Mouse (Mus musculus) intestine, embryonic 16.5 days (tissue): ENCODE measurements around the gene Vamp5. TPM values are rescaled to one million over a fixed set of nuclear protein-coding genes. Genes with fewer than 3 reads are reported as not detected.
A peak's percentile ranks its signal among the peaks of the same experiment; 100 is the strongest.

Experiments used
- ATAC-seq: fragments of 200-750 bp; cut with Nextera tagmentation; 2 replicates; pipeline ENCODE4 v1.8.0; 2017; ENCODE audit warnings: moderate TSS enrichment, moderate library complexity
- H3K27ac ChIP-seq: fragments of 300-500 bp; sonication (generic); 2 replicates; pipeline ENCODE4 v1.5.1; 2014; ENCODE audit warnings: mild to moderate bottlenecking, low read length
- H3K27me3 ChIP-seq: fragments of 300-500 bp; sonication (generic); replicated peaks from 2 replicates; pipeline ENCODE4 v1.6.1; 2014; ENCODE audit warnings: low read length, control low read depth, mixed read lengths; ENCODE audit not compliant: control insufficient read depth, insufficient read depth
- H3K36me3 ChIP-seq: fragments of 300-500 bp; sonication (generic); 2 replicates; pipeline ENCODE4 v1.6.1; 2014; ENCODE audit warnings: low read length, control low read depth; ENCODE audit not compliant: control insufficient read depth, insufficient read depth
- H3K4me1 ChIP-seq: fragments of 300-500 bp; sonication (generic); 2 replicates; pipeline ENCODE4 v1.6.1; 2014; ENCODE audit warnings: low read length, control low read depth, mixed read lengths; ENCODE audit not compliant: control insufficient read depth, insufficient read depth
- H3K4me2 ChIP-seq: fragments of 300-500 bp; sonication (generic); 2 replicates; pipeline ENCODE4 v1.6.1; 2014; ENCODE audit warnings: low read depth, low read length, control low read depth
- H3K4me3 ChIP-seq: fragments of 300-500 bp; sonication (generic); 2 replicates; pipeline ENCODE4 v1.5.1; 2014; ENCODE audit warnings: mild to moderate bottlenecking, low read length
- H3K9ac ChIP-seq: fragments of 300-500 bp; sonication (generic); 2 replicates; pipeline ENCODE4 v1.6.1; 2014; ENCODE audit warnings: low read depth, low read length
- H3K9me3 ChIP-seq: fragments of 300-500 bp; sonication (generic); 2 replicates; pipeline ENCODE4 v1.6.1; 2016; ENCODE audit warnings: low read length, control low read depth; ENCODE audit not compliant: control insufficient read depth
- WGBS: fragments of 180-500 bp; shearing (Covaris S2); extraction: QIAGEN DNeasy Blood & Tissue Kit; methylation state at CpG from one replicate; pipeline ENCODE4 v1.1.7; 2014; 5-methylcytosine and 5-hydroxymethylcytosine counted together
- polyA plus RNA-seq: library from polyadenylated mRNA; unstranded; fragments of >200 nt; fragmentation: Nextera tagmentation; extraction: Ambion mirVana; gene quantifications from 2 replicates; pipeline ENCODE4 v1.2.1, GENCODE M21; 2015

The Vamp5 gene
- polyA plus RNA-seq, 1 experiment from 2014 or later = 17.3 TPM

GRCm38 (mm10) chr6:72352636-72353405 lies 27.4 kb downstream of the Vamp5 start:
- Histone ChIP-seq H3K4me3 (no peak overlapping the region), H3K4me1 (peaks cover 31% of the 10 kb centered on the region), H3K36me3 (peaks cover 8% of the 10 kb centered on the region; the same call in 1 of the 2 replicates), H3K9ac (no peak overlapping the region), H3K4me2 (no peak overlapping the region), H3K27me3 (no peaks in the 10 kb centered on the region), H3K27ac (no peak overlapping the region), H3K9me3 (no peaks in the 10 kb centered on the region)
- no peak for ATAC-seq
- WGBS = 67% methylated on average over 5 of the region's 5 CpGs

GRCm38 (mm10) chr6:72350214-72350613 lies 30.1 kb downstream of the Vamp5 start:
- Histone ChIP-seq H3K9ac (no peak overlapping the region), H3K9me3 (no peaks in the 10 kb centered on the region), H3K36me3 (peaks cover 8% of the 10 kb centered on the region; the same call in 1 of the 2 replicates), H3K27me3 (no peaks in the 10 kb centered on the region), H3K4me3 (no peak overlapping the region), H3K4me2 (no peak overlapping the region), H3K4me1 (peaks cover 19% of the 10 kb centered on the region), H3K27ac (no peak overlapping the region)
- 95% methylated on average over 2 of the region's 2 CpGs for WGBS
- no peak for ATAC-seq

- WGBS = 68% methylated on average over 10 of the region's 10 CpGs
- Histone ChIP-seq H3K4me2 (peak overlapping the region; percentile 82), H3K4me3 (peak overlapping the region; percentile 88; the same call in 1 of the 2 replicates), H3K4me1 (peaks cover 24% of the 10 kb centered on the region), H3K9ac (no peak overlapping the region), H3K27me3 (no peaks in the 10 kb centered on the region), H3K36me3 (peaks cover 8% of the 10 kb centered on the region; the same call in 1 of the 2 replicates), H3K27ac (no peak overlapping the region), H3K9me3 (no peaks in the 10 kb centered on the region)
- ATAC-seq = no peak
Measured at GRCm38 (mm10) chr6:72348411-72348810, 31.9 kb downstream of the Vamp5 start.

- peak within 1 kb of the TSS; percentile 88 for H3K4me3 ChIP-seq
- peaks cover 24% of the 10 kb centered on the region for H3K4me1 ChIP-seq
- under 1% methylated on average over 72 of the region's 72 CpGs for WGBS
- peak within 1 kb of the TSS; percentile 93 for H3K27ac ChIP-seq
- no peaks in the 10 kb centered on the region for H3K27me3 ChIP-seq
- peaks cover 8% of the 10 kb centered on the region; the same call in 1 of the 2 replicates for H3K36me3 ChIP-seq
- ATAC-seq = peak; percentile 79
- peak within 1 kb of the TSS; percentile 98 for H3K9ac ChIP-seq
- H3K9me3 ChIP-seq = no peaks in the 10 kb centered on the region
- peak within 1 kb of the TSS; percentile 82 for H3K4me2 ChIP-seq
Measured at GRCm38 (mm10) chr6:72347166-72347941, 32.9 kb downstream of the Vamp5 start, which contains the start of gene 0610030E20Rik. 0610030E20Rik (plus strand) TSS chr6:72347317.

- Histone ChIP-seq H3K27ac (no peak overlapping the region), H3K4me3 (no peak overlapping the region), H3K27me3 (no peaks in the 10 kb centered on the region), H3K9me3 (no peaks in the 10 kb centered on the region), H3K4me1 (peaks cover 22% of the 10 kb centered on the region), H3K4me2 (no peak overlapping the region), H3K36me3 (peaks cover 8% of the 10 kb centered on the region; the same call in 1 of the 2 replicates), H3K9ac (no peak overlapping the region)
- WGBS = 88% methylated on average over 4 of the region's 4 CpGs
- ATAC-seq = no peak
Measured at GRCm38 (mm10) chr6:72346261-72346660, 34.0 kb downstream of the Vamp5 start.

- Histone ChIP-seq H3K36me3 (peaks cover 8% of the 10 kb centered on the region; the same call in 1 of the 2 replicates), H3K4me2 (peak overlapping the region; percentile 94; the same call in 1 of the 2 replicates), H3K27ac (no peak overlapping the region), H3K9me3 (no peaks in the 10 kb centered on the region), H3K4me3 (peak overlapping the region; percentile 93; the same call in 1 of the 2 replicates), H3K4me1 (peaks cover 20% of the 10 kb centered on the region), H3K27me3 (no peaks in the 10 kb centered on the region), H3K9ac (peak overlapping the region; percentile 89; the same call in 1 of the 2 replicates)
- 49% methylated on average over 6 of the region's 6 CpGs for WGBS
- no peak for ATAC-seq
Measured at GRCm38 (mm10) chr6:72345633-72346032, 34.6 kb downstream of the Vamp5 start.

- under 1% methylated on average over 30 of the region's 30 CpGs for WGBS
- Histone ChIP-seq H3K36me3 (peaks cover 5% of the 10 kb centered on the region; the same call in 1 of the 2 replicates), H3K4me1 (peaks cover 20% of the 10 kb centered on the region), H3K27ac (peak within 1 kb of the TSS; percentile 61), H3K4me2 (peak within 1 kb of the TSS; percentile 94), H3K9ac (peak within 1 kb of the TSS; percentile 89), H3K4me3 (peak within 1 kb of the TSS; percentile 93), H3K27me3 (no peaks in the 10 kb centered on the region), H3K9me3 (no peaks in the 10 kb centered on the region)
- peak; percentile 82 for ATAC-seq
Measured at GRCm38 (mm10) chr6:72345074-72345567, 35.1 kb downstream of the Vamp5 start, which contains the start of gene Usp39. Usp39 (minus strand) TSS chr6:72345184.

- Histone ChIP-seq H3K36me3 (peaks cover 5% of the 10 kb centered on the region; the same call in 1 of the 2 replicates), H3K9me3 (no peaks in the 10 kb centered on the region), H3K9ac (peak overlapping the region; percentile 89), H3K4me1 (peaks cover 20% of the 10 kb centered on the region), H3K4me3 (peak overlapping the region; percentile 93), H3K27ac (peak overlapping the region; percentile 61), H3K27me3 (no peaks in the 10 kb centered on the region), H3K4me2 (peak overlapping the region; percentile 94)
- whole genome bisulfite sequencing = under 1% methylated on average over 42 of the region's 42 CpGs
- ATAC-seq = peak; percentile 61
Measured at GRCm38 (mm10) chr6:72344396-72345073, 35.7 kb downstream of the Vamp5 start.
